Mouse (Mus musculus): ENCODE results near the gene Fbxo41. TPM values are rescaled to one million over a fixed set of nuclear protein-coding genes. Genes with fewer than 3 reads are reported as not detected.

The Fbxo41 gene
- polyA plus RNA-seq (2012; rRNA removed) = 0.36 and 0.51 TPM in 2 replicates

DNA sequence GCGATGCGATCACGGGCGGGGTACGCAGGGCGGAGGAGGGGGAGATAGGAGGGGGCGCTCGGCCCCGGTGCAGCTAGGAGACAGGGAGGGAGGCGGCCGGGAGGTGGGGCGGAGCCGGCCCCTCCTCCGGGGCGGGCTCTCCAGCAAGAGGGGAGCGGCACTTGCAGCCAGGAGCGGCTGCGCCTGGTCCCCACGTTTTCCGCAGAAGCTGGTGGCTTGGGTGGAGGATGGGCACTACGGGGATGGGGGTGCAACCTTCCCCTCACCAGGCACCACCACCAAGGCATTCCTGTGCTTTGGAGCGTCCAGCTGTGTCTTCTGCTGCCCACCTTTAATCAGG is at the start of gene Fbxo41:
Fbxo41 (minus strand) TSS at position 84 of the 340 bp plus-strand sequence.

GRCm38 (mm10) chr6:85513531-85513910 is 10.7 kb upstream of the Fbxo41 start, which contains the start of gene Egr4:
Gene Egr4 (minus strand): TSS chr6:85513589.

GRCm38 (mm10) chr6:85451664-85452410 is 51.0 kb downstream of the Fbxo41 start, which contains the start of gene Pradc1:
Gene Pradc1 (minus strand): TSS chr6:85451970.

GRCm38 (mm10) chr6:85450697-85451663 is 51.8 kb downstream of the Fbxo41 start, which contains the start of gene Cct7:
Gene Cct7 (plus strand): TSS chr6:85451514.

GRCm38 (mm10) chr6:85431842-85432431 is 70.9 kb downstream of the Fbxo41 start, which contains the start of gene Smyd5:
Gene Smyd5 (plus strand): TSS chr6:85431989.

GRCm38 (mm10) chr6:85423836-85424379 is 78.9 kb downstream of the Fbxo41 start, which contains the start of gene Noto:
Gene Noto (plus strand): TSS chr6:85423886.

Other genes with a start within 250 kb of the Fbxo41 start
- 14.9 and 25.3 TPM in 2 replicates for gene Sfxn5, start 169.6 kb downstream of the Fbxo41 start, polyA plus RNA-seq (2012; rRNA removed)
- gene Rab11fip5, start 128.4 kb downstream of the Fbxo41 start, polyA plus RNA-seq (2012; rRNA removed) = 11.1 and 13.5 TPM in 2 replicates
- not detected in 2 replicates for gene Noto, start 79.1 kb downstream of the Fbxo41 start, polyA plus RNA-seq (2012; rRNA removed)
- 10.9 and 13.1 TPM in 2 replicates for gene Smyd5, start 71.0 kb downstream of the Fbxo41 start, polyA plus RNA-seq (2012; rRNA removed)
- gene Cct7, start 51.5 kb downstream of the Fbxo41 start, polyA plus RNA-seq (2012; rRNA removed) = 76.6 and 82.9 TPM in 2 replicates
- 20.3 and 29.0 TPM in 2 replicates for gene Pradc1, start 51.0 kb downstream of the Fbxo41 start, polyA plus RNA-seq (2012; rRNA removed)
- not detected in 2 replicates for gene Egr4, start 10.6 kb upstream of the Fbxo41 start, polyA plus RNA-seq (2012; rRNA removed)
- 0.41 and 0.43 TPM in 2 replicates for gene Alms1, start 84.5 kb upstream of the Fbxo41 start, polyA plus RNA-seq (2012; rRNA removed)
- gene Nat8f7, start 210.2 kb upstream of the Fbxo41 start, polyA plus RNA-seq (2012; rRNA removed) = 0.66 and 1.1 TPM in 2 replicates